Mouse (Mus musculus) G1E (cell line): ENCODE data around the gene Galnt6. TPM values are rescaled to one million over a fixed set of nuclear protein-coding genes. Genes with fewer than 3 reads are reported as not detected.

Experiments used
- ATAC-seq: 2 replicates; pipeline ENCODE4 v1.8.0; 2016; ENCODE audit warnings: mild to moderate bottlenecking; ENCODE audit not compliant: insufficient number of reproducible peaks, poor library complexity, low FRiP score, severe bottlenecking; ENCODE audit errors: extremely low read depth
- DNase-seq: peaks from one replicate; pipeline ENCODE4 v3.0.0; 2012; ENCODE audit warnings: low spot score
- H3K27me3 ChIP-seq: 2 replicates; pipeline ENCODE4 v1.6.1; 2012; ENCODE audit warnings: mild to moderate bottlenecking, low read length, inconsistent platforms; ENCODE audit not compliant: insufficient read depth
- H3K36me3 ChIP-seq: replicated peaks from 2 replicates; pipeline ENCODE3; 2012; ENCODE audit warnings: mild to moderate bottlenecking, inconsistent platforms
- H3K4me1 ChIP-seq: 2 replicates; pipeline ENCODE4 v1.6.1; 2012; ENCODE audit warnings: low read depth, low read length, inconsistent platforms, mixed read lengths; ENCODE audit not compliant: insufficient read depth
- H3K4me3 ChIP-seq: 2 replicates; pipeline ENCODE4 v1.5.1; 2012; ENCODE audit warnings: low read depth, mild to moderate bottlenecking, inconsistent platforms, low read length, moderate library complexity, mixed read lengths
- H3K9me3 ChIP-seq: replicated peaks from 2 replicates; pipeline ENCODE4 v1.6.1; 2012; ENCODE audit warnings: inconsistent platforms
- CTCF ChIP-seq: IDR thresholded peaks from 2 replicates; pipeline ENCODE4 v1.5.1; 2012; ENCODE audit warnings: low read depth, low read length, inconsistent platforms, mixed read lengths
- GATA1 ChIP-seq: IDR thresholded peaks from 2 replicates; pipeline ENCODE4 v1.6.1; 2012; ENCODE audit warnings: borderline replicate concordance, low read length, inconsistent platforms, mixed read lengths
- GATA2 ChIP-seq: IDR thresholded peaks from 2 replicates; pipeline ENCODE4 v1.6.1; 2012; ENCODE audit warnings: low read depth, low read length, inconsistent platforms, borderline replicate concordance
- POLR2AphosphoS5 ChIP-seq: IDR thresholded peaks from 2 replicates; pipeline ENCODE4 v1.6.1; 2012; ENCODE audit warnings: low read depth, low read length, inconsistent platforms; ENCODE audit not compliant: insufficient replicate concordance
- TAL1 ChIP-seq: conservative IDR thresholded peaks from 2 replicates; pipeline ENCODE4 v1.6.1; 2012; ENCODE audit warnings: low read depth, low read length, inconsistent platforms, mixed read lengths
- polyA plus RNA-seq: library from polyadenylated mRNA; stranded (reverse); fragments of >175 nt; gene quantifications from 2 replicates; pipeline ENCODE4 v1.2.3, GENCODE M21; 2012
- total RNA-seq, 2 experiments: library from RNA; stranded (forward) in 1 of 2; stranded (reverse) in 1 of 2; fragments of 200-1000 nt in 1 of 2; fragments of >200 nt in 1 of 2; fragmentation: Nextera tagmentation in 1 of 2; gene quantifications; 2 replicates each; pipeline ENCODE4 v1.2.3; 2014 to 2017

The Galnt6 gene
- total and polyA plus RNA-seq, 3 experiments, result 0.02 to 0.05 TPM; not detected in 1

GRCm38 (mm10) chr15:100660805-100661204, 68.4 kb downstream of the Galnt6 start:
- TF ChIP-seq POLR2AphosphoS5 (no peak), CTCF (no peak), TAL1 (no peak), GATA2 (no peak), GATA1 (no peak)
- no peak for DNase-seq
- Histone ChIP-seq H3K36me3 (no peaks in the 10 kb centered on the region), H3K4me3 (no peak overlapping the region), H3K4me1 (peaks cover 12% of the 10 kb centered on the region), H3K27me3 (peaks cover 33% of the 10 kb centered on the region), H3K9me3 (no peaks in the 10 kb centered on the region)
- no peak for ATAC-seq

- no peak overlapping the region for H3K4me3 ChIP-seq
- H3K4me1 ChIP-seq, result peaks cover 11% of the 10 kb centered on the region
- no peaks in the 10 kb centered on the region for H3K36me3 ChIP-seq
- DNase-seq (no peak), ATAC-seq (no peak)
- TF ChIP-seq CTCF, result no peak
- TF ChIP-seq GATA1, result no peak
- no peak for TF ChIP-seq POLR2AphosphoS5
- no peak for TF ChIP-seq GATA2
- no peak for TF ChIP-seq TAL1
- no peaks in the 10 kb centered on the region for H3K9me3 ChIP-seq
- peaks cover 33% of the 10 kb centered on the region for H3K27me3 ChIP-seq
These were observed 68.9 kb downstream of the Galnt6 start for GRCm38 (mm10) chr15:100660306-100660705.

- Histone ChIP-seq H3K9me3 (no peaks in the 10 kb centered on the region), H3K4me3 (no peak overlapping the region), H3K4me1 (no peaks in the 10 kb centered on the region), H3K36me3 (no peaks in the 10 kb centered on the region), H3K27me3 (peaks cover 28% of the 10 kb centered on the region)
- ATAC-seq (no peak), DNase-seq (no peak)
- TF ChIP-seq TAL1, result no peak
- TF ChIP-seq CTCF, result no peak
- no peak for TF ChIP-seq GATA2
- no peak for TF ChIP-seq POLR2AphosphoS5
- no peak for TF ChIP-seq GATA1
These were observed 74.0 kb downstream of the Galnt6 start for GRCm38 (mm10) chr15:100655201-100655600.

GRCm38 (mm10) chr15:100654271-100654670, 74.9 kb downstream of the Galnt6 start:
- DNase-seq, result no peak
- Histone ChIP-seq H3K9me3 (no peaks in the 10 kb centered on the region), H3K4me1 (no peaks in the 10 kb centered on the region), H3K36me3 (no peaks in the 10 kb centered on the region), H3K27me3 (peaks cover 22% of the 10 kb centered on the region), H3K4me3 (no peak overlapping the region)
- no peak for ATAC-seq
- TF ChIP-seq GATA2 (no peak), TAL1 (no peak), GATA1 (no peak), CTCF (no peak), POLR2AphosphoS5 (no peak)

- ATAC-seq (no peak), DNase-seq (no peak)
- H3K4me1 ChIP-seq, result no peaks in the 10 kb centered on the region
- H3K4me3 ChIP-seq, result no peak overlapping the region
- no peak for TF ChIP-seq TAL1
- H3K36me3 ChIP-seq, result peaks cover 4% of the 10 kb centered on the region
- no peaks in the 10 kb centered on the region for H3K9me3 ChIP-seq
- H3K27me3 ChIP-seq, result peaks cover 5% of the 10 kb centered on the region; the same call in 1 of the 2 replicates
These were observed 77.6 kb downstream of the Galnt6 start for GRCm38 (mm10) chr15:100651610-100652009.

- Histone ChIP-seq H3K4me3 (no peak overlapping the region), H3K4me1 (no peaks in the 10 kb centered on the region), H3K9me3 (no peaks in the 10 kb centered on the region), H3K27me3 (peaks cover 3% of the 10 kb centered on the region; the same call in 1 of the 2 replicates), H3K36me3 (peaks cover 4% of the 10 kb centered on the region)
- TF ChIP-seq GATA2, result no peak
- no peak for TF ChIP-seq POLR2AphosphoS5
- no peak for TF ChIP-seq GATA1
- no peak for TF ChIP-seq CTCF
- TF ChIP-seq TAL1, result no peak
- DNase-seq, result no peak
- ATAC-seq, result no peak
These were observed 79.1 kb downstream of the Galnt6 start for GRCm38 (mm10) chr15:100650111-100650510.

GRCm38 (mm10) chr15:100646161-100646560, 83.0 kb downstream of the Galnt6 start:
- no peak for TF ChIP-seq GATA2
- no peak for TF ChIP-seq CTCF
- no peak for TF ChIP-seq POLR2AphosphoS5
- no peak for TF ChIP-seq TAL1
- no peak for TF ChIP-seq GATA1
- Histone ChIP-seq H3K36me3 (peaks cover 6% of the 10 kb centered on the region), H3K4me3 (no peak overlapping the region), H3K4me1 (no peaks in the 10 kb centered on the region), H3K27me3 (peaks cover 4% of the 10 kb centered on the region; the same call in 1 of the 2 replicates), H3K9me3 (no peaks in the 10 kb centered on the region)
- ATAC-seq (no peak), DNase-seq (no peak)
